Mouse (Mus musculus) neural tube, embryonic 14.5 days (tissue): ENCODE measurements around the gene Coro1c. TPM values are rescaled to one million over a fixed set of nuclear protein-coding genes. Genes with fewer than 3 reads are reported as not detected.

Experiments
- ATAC-seq: fragments of 200-750 bp; cut with Nextera tagmentation; 2 replicates; pipeline ENCODE4 v1.8.0; 2017; ENCODE audit warnings: low read depth, mild to moderate bottlenecking, moderate TSS enrichment, moderate library complexity
- H3K27ac ChIP-seq: fragments of 300-500 bp; sonication (generic); 2 replicates; pipeline ENCODE4 v1.5.1; 2014; ENCODE audit warnings: low read depth, mild to moderate bottlenecking, control low read depth, low read length, moderate library complexity, mixed read lengths
- H3K27me3 ChIP-seq: fragments of 300-500 bp; sonication (generic); 2 replicates; pipeline ENCODE4 v1.6.1; 2014; ENCODE audit warnings: low read length; ENCODE audit not compliant: control insufficient read depth, insufficient read depth
- H3K36me3 ChIP-seq: fragments of 300-500 bp; sonication (generic); 2 replicates; pipeline ENCODE4 v1.6.1; 2014; ENCODE audit warnings: low read length, mixed read lengths; ENCODE audit not compliant: control insufficient read depth, insufficient read depth
- H3K4me1 ChIP-seq: fragments of 300-500 bp; sonication (generic); 2 replicates; pipeline ENCODE4 v1.6.1; 2014; ENCODE audit warnings: low read length; ENCODE audit not compliant: control insufficient read depth, insufficient read depth
- H3K4me2 ChIP-seq: fragments of 300-500 bp; sonication (generic); 2 replicates; pipeline ENCODE4 v1.6.1; 2014; ENCODE audit warnings: mild to moderate bottlenecking, low read depth, low read length, control low read depth
- H3K4me3 ChIP-seq: fragments of 300-500 bp; sonication (generic); 2 replicates; pipeline ENCODE4 v1.5.1; 2014; ENCODE audit warnings: low read depth, low read length, control low read depth, mixed read lengths
- H3K9ac ChIP-seq: fragments of 300-500 bp; sonication (generic); replicated peaks from 2 replicates; pipeline ENCODE4 v1.6.1; 2014; ENCODE audit warnings: low read depth, mild to moderate bottlenecking, control low read depth, low read length, mixed read lengths
- H3K9me3 ChIP-seq: fragments of 300-500 bp; sonication (generic); 2 replicates; pipeline ENCODE4 v1.6.1; 2016; ENCODE audit warnings: low read length; ENCODE audit not compliant: control insufficient read depth
- WGBS: fragments of 180-500 bp; shearing (Covaris S2); extraction: QIAGEN DNeasy Blood & Tissue Kit; methylation state at CpG from one replicate; pipeline ENCODE4 v1.1.7; 2014; 5-methylcytosine and 5-hydroxymethylcytosine counted together
- polyA plus RNA-seq: library from polyadenylated mRNA; unstranded; fragments of >200 nt; fragmentation: Nextera tagmentation; extraction: Ambion mirVana; gene quantifications from 2 replicates; pipeline ENCODE4 v1.2.1, GENCODE M21; 2014

The Coro1c gene
- 148 and 188 TPM in 2 replicates for polyA plus RNA-seq

GRCm38 (mm10) chr5:113908592-113909441 is at the start of gene Coro1c:
Gene Coro1c, minus strand, starts transcription at chr5:113908758.
- WGBS: under 1% methylated on average over 59 of the region's 68 CpGs
- ATAC-seq: peak; percentile 88
- Histone ChIP-seq H3K36me3 (no peaks in the 10 kb centered on the region), H3K27me3 (no peaks in the 10 kb centered on the region), H3K4me1 (peaks cover 27% of the 10 kb centered on the region), H3K4me2 (peak within 1 kb of the TSS; percentile 67), H3K9me3 (no peaks in the 10 kb centered on the region), H3K27ac (peak within 1 kb of the TSS; percentile 97), H3K9ac (peak within 1 kb of the TSS; percentile 96), H3K4me3 (peak within 1 kb of the TSS; percentile 95)

GRCm38 (mm10) chr5:113956510-113956909 is 48.0 kb upstream of the Coro1c start:
- whole genome bisulfite sequencing: 3% methylated on average over 4 of the region's 4 CpGs
- peak; percentile 73 for ATAC-seq
- no peaks in the 10 kb centered on the region for H3K27me3 ChIP-seq
- H3K4me3 ChIP-seq: no peak overlapping the region
- H3K27ac ChIP-seq: no peak overlapping the region
- H3K9ac ChIP-seq: no peak overlapping the region
- peaks cover 10% of the 10 kb centered on the region for H3K36me3 ChIP-seq
- H3K4me2 ChIP-seq: no peak overlapping the region
- no peaks in the 10 kb centered on the region for H3K9me3 ChIP-seq
- H3K4me1 ChIP-seq: no peaks in the 10 kb centered on the region

GRCm38 (mm10) chr5:113955691-113956090 is 47.1 kb upstream of the Coro1c start:
- H3K36me3 ChIP-seq: peaks cover 10% of the 10 kb centered on the region
- no peaks in the 10 kb centered on the region for H3K27me3 ChIP-seq
- no peaks in the 10 kb centered on the region for H3K9me3 ChIP-seq
- no peak overlapping the region for H3K27ac ChIP-seq
- WGBS: 85% methylated on average over 8 of the region's 8 CpGs
- H3K4me3 ChIP-seq: no peak overlapping the region
- H3K4me1 ChIP-seq: no peaks in the 10 kb centered on the region
- ATAC-seq: no peak
- no peak overlapping the region for H3K4me2 ChIP-seq
- no peak overlapping the region for H3K9ac ChIP-seq

GRCm38 (mm10) chr5:113955281-113955680 is 46.7 kb upstream of the Coro1c start:
- WGBS: 93% methylated on average over 5 of the region's 5 CpGs
- H3K36me3 ChIP-seq: peaks cover 14% of the 10 kb centered on the region
- ATAC-seq: no peak

GRCm38 (mm10) chr5:113954421-113954820 is 45.9 kb upstream of the Coro1c start:
- Histone ChIP-seq H3K27ac (0 out of 2 replicates have a peak overlapping the region, but pooled peaks have one; percentile 30), H3K9ac (no peak overlapping the region), H3K4me2 (no peak overlapping the region), H3K4me3 (no peak overlapping the region), H3K27me3 (no peaks in the 10 kb centered on the region), H3K4me1 (no peaks in the 10 kb centered on the region), H3K9me3 (no peaks in the 10 kb centered on the region), H3K36me3 (peaks cover 23% of the 10 kb centered on the region)
- WGBS: 11% methylated on average over 7 of the region's 7 CpGs
- peak; percentile 58 for ATAC-seq

More at GRCm38 (mm10) chr5:113955281-113955680, 46.7 kb upstream of the Coro1c start:
- H3K9me3 ChIP-seq: no peaks in the 10 kb centered on the region
- H3K9ac ChIP-seq: no peak overlapping the region
- H3K4me3 ChIP-seq: no peak overlapping the region
- no peak overlapping the region for H3K4me2 ChIP-seq
- no peak overlapping the region for H3K27ac ChIP-seq
- no peaks in the 10 kb centered on the region for H3K4me1 ChIP-seq
- H3K27me3 ChIP-seq: no peaks in the 10 kb centered on the region

- Histone ChIP-seq H3K9me3 (no peaks in the 10 kb centered on the region), H3K4me2 (no peak overlapping the region), H3K27ac (no peak overlapping the region), H3K4me3 (no peak overlapping the region), H3K4me1 (no peaks in the 10 kb centered on the region), H3K9ac (no peak overlapping the region), H3K36me3 (peaks cover 30% of the 10 kb centered on the region), H3K27me3 (no peaks in the 10 kb centered on the region)
- no peak for ATAC-seq
- 93% methylated on average over 10 of the region's 10 CpGs for WGBS
Measured at GRCm38 (mm10) chr5:113952519-113952918, 44.0 kb upstream of the Coro1c start.

- H3K36me3 ChIP-seq: peaks cover 30% of the 10 kb centered on the region
- H3K9me3 ChIP-seq: no peaks in the 10 kb centered on the region
- ATAC-seq: no peak
- no peak overlapping the region for H3K4me3 ChIP-seq
- no peak overlapping the region for H3K27ac ChIP-seq
- H3K4me1 ChIP-seq: no peaks in the 10 kb centered on the region
- H3K4me2 ChIP-seq: no peak overlapping the region
- H3K27me3 ChIP-seq: no peaks in the 10 kb centered on the region
- WGBS: 92% methylated on average over 11 of the region's 11 CpGs
- H3K9ac ChIP-seq: no peak overlapping the region
Measured at GRCm38 (mm10) chr5:113951693-113952071, 43.1 kb upstream of the Coro1c start.

GRCm38 (mm10) chr5:113950786-113951692 is 42.5 kb upstream of the Coro1c start:
- H3K4me1 ChIP-seq: no peaks in the 10 kb centered on the region
- H3K36me3 ChIP-seq: peaks cover 35% of the 10 kb centered on the region
- H3K4me3 ChIP-seq: no peak overlapping the region
- WGBS: 72% methylated on average over 19 of the region's 19 CpGs
- no peak overlapping the region for H3K9ac ChIP-seq
- no peak for ATAC-seq
- no peak overlapping the region for H3K4me2 ChIP-seq
- H3K9me3 ChIP-seq: no peaks in the 10 kb centered on the region
- no peaks in the 10 kb centered on the region for H3K27me3 ChIP-seq
- peak overlapping the region; percentile 48; the same call in 1 of the 2 replicates for H3K27ac ChIP-seq
